Mouse (Mus musculus) kidney, postnatal 0 days (tissue): ENCODE measurements at regions not wholly inside any gene's neighbourhood (a gene's known extent, or its start where the extent isn't known, plus 50 kb on each side); places are given as distances from the start of the nearest gene placed in this dataset.
A peak's percentile ranks its signal among the peaks of the same experiment; 100 is the strongest.

Experiments used
- ATAC-seq: fragments of 200-750 bp; cut with Nextera tagmentation; replicated peaks from 2 replicates; pipeline ENCODE4 v1.8.0; 2017; ENCODE audit warnings: low read depth, moderate number of reproducible peaks, moderate TSS enrichment, moderate library complexity; ENCODE audit not compliant: low FRiP score
- DNase-seq: peaks from one replicate; pipeline ENCODE4 v3.0.0-alpha.2; 2016; ENCODE audit warnings: low spot score
- H3K27ac ChIP-seq: fragments of 300-500 bp; sonication (generic); 2 replicates; pipeline ENCODE4 v1.5.1; 2014; ENCODE audit warnings: mild to moderate bottlenecking
- H3K27me3 ChIP-seq: fragments of 300-500 bp; sonication (generic); 2 replicates; pipeline ENCODE4 v1.6.1; 2014; ENCODE audit warnings: low read length, mixed read lengths; ENCODE audit not compliant: insufficient read depth
- H3K36me3 ChIP-seq: fragments of 300-500 bp; sonication (generic); 2 replicates; pipeline ENCODE4 v1.6.1; 2014; ENCODE audit warnings: low read length, mixed read lengths; ENCODE audit not compliant: insufficient read depth
- H3K4me1 ChIP-seq: fragments of 300-500 bp; sonication (generic); replicated peaks from 2 replicates; pipeline ENCODE4 v1.6.1; 2014; ENCODE audit warnings: antibody characterized with exemption, low read length, mixed read lengths; ENCODE audit not compliant: insufficient read depth
- H3K4me2 ChIP-seq: fragments of 300-500 bp; sonication (generic); 2 replicates; pipeline ENCODE4 v1.6.1; 2014; ENCODE audit warnings: mild to moderate bottlenecking, low read length, moderate library complexity, mixed read lengths
- H3K4me3 ChIP-seq: fragments of 300-500 bp; sonication (generic); replicated peaks from 2 replicates; pipeline ENCODE4 v1.5.1; 2014; ENCODE audit warnings: low read depth, low read length
- H3K9ac ChIP-seq: fragments of 300-500 bp; sonication (generic); 2 replicates; pipeline ENCODE4 v1.6.1; 2014; ENCODE audit warnings: low read depth, low read length
- H3K9me3 ChIP-seq: fragments of 300-500 bp; sonication (generic); replicated peaks from 2 replicates; pipeline ENCODE4 v1.6.1; 2016; ENCODE audit warnings: low read length, inconsistent platforms, mixed read lengths
- CTCF ChIP-seq: IDR thresholded peaks from 2 replicates; pipeline ENCODE4 v1.5.1; 2016; ENCODE audit warnings: antibody characterized with exemption, low read depth, mild to moderate bottlenecking, moderate library complexity
- WGBS: fragments of 180-500 bp; shearing (Covaris S2); extraction: QIAGEN DNeasy Blood & Tissue Kit; methylation state at CpG from one replicate; pipeline ENCODE4 v1.1.7; 2014; 5-methylcytosine and 5-hydroxymethylcytosine counted together

DNA sequence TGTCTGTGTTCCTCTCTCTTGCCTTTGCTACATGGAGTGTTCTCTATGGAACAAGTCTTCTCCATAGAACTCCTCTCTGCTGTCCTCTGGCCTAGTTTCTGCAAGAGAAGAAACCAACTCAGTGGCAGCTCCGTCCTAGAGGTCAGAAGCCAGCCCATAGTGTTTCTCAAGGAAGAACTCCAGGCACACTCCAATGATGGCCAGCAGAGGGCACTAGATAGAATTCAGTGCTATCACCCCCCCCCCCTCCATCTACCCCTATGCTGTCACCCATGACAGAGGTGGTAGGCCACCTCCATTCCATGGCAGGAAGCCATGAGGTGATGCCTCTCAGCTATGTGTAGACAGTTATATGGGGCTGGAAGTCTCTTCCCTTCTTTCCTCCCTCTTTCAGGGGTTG is 258.5 kb upstream of the Irx2 start:
- Histone ChIP-seq H3K27me3 (no peaks in the 10 kb centered on the region), H3K4me3 (no peak overlapping the region), H3K27ac (no peak overlapping the region), H3K36me3 (no peaks in the 10 kb centered on the region), H3K4me2 (no peak overlapping the region), H3K9ac (no peak overlapping the region), H3K4me1 (no peaks in the 10 kb centered on the region), H3K9me3 (no peaks in the 10 kb centered on the region)
- no peak for DNase-seq
- WGBS, result 65% methylated on average over 1 of the region's 1 CpGs
- ATAC-seq, result no peak
- TF ChIP-seq CTCF, result peak; percentile 48

GRCm38 (mm10) chr13:72370997-72371396 is 257.6 kb upstream of the Irx2 start:
- no peak for DNase-seq
- Histone ChIP-seq H3K27ac (no peak overlapping the region), H3K4me2 (no peak overlapping the region), H3K36me3 (no peaks in the 10 kb centered on the region), H3K4me1 (no peaks in the 10 kb centered on the region), H3K4me3 (no peak overlapping the region), H3K27me3 (no peaks in the 10 kb centered on the region), H3K9ac (no peak overlapping the region), H3K9me3 (no peaks in the 10 kb centered on the region)
- ATAC-seq, result no peak
- TF ChIP-seq CTCF, result no peak
- 51% methylated on average over 5 of the region's 5 CpGs for WGBS

DNA sequence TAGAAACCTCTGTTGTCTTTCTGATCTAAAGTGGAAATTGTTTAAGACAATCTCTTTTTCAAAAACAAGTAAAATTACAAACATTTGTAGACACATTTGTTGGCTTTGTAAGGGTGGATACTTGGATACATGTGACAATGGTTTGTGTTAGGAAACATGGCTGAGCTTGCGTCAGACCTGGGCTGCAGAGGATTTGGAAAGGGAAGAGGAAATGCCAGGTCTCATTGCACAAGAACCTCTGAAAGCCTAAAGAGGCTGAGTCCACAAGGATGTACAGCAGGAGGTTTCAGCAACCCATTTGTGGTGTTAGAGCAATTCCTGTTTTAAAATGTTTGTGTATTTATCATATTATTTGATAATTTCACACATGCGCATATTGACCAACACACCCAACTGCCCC is 235.3 kb upstream of the Irx2 start:
- no peak for TF ChIP-seq CTCF
- 94% methylated on average over 2 of the region's 2 CpGs for WGBS
- ATAC-seq, result no peak

GRCm38 (mm10) chr13:72400677-72401076 is 227.9 kb upstream of the Irx2 start:
- TF ChIP-seq CTCF, result no peak
- no peaks in the 10 kb centered on the region for H3K27me3 ChIP-seq
- H3K4me3 ChIP-seq, result no peak overlapping the region
- H3K27ac ChIP-seq, result no peak overlapping the region
- no peaks in the 10 kb centered on the region for H3K9me3 ChIP-seq
- peaks cover 8% of the 10 kb centered on the region; the same call in 1 of the 2 replicates for H3K4me1 ChIP-seq
- no peaks in the 10 kb centered on the region for H3K36me3 ChIP-seq
- ATAC-seq (0 out of 2 replicates have a peak, but pooled peaks have one; percentile 13), DNase-seq (peak; percentile 49)
- no peak overlapping the region for H3K9ac ChIP-seq
- WGBS, result 7% methylated on average over 10 of the region's 10 CpGs
- H3K4me2 ChIP-seq, result peak overlapping the region; percentile 11; the same call in 1 of the 2 replicates

More for the DNA sequence above, 235.3 kb upstream of the Irx2 start:
- H3K4me3 ChIP-seq, result no peak overlapping the region
- no peak overlapping the region for H3K9ac ChIP-seq
- no peaks in the 10 kb centered on the region for H3K36me3 ChIP-seq
- no peaks in the 10 kb centered on the region; the same call in 1 of the 2 replicates for H3K4me1 ChIP-seq
- H3K4me2 ChIP-seq, result no peak overlapping the region
- H3K27ac ChIP-seq, result no peak overlapping the region
- H3K9me3 ChIP-seq, result no peaks in the 10 kb centered on the region
- no peaks in the 10 kb centered on the region for H3K27me3 ChIP-seq
- DNase-seq, result no peak

DNA sequence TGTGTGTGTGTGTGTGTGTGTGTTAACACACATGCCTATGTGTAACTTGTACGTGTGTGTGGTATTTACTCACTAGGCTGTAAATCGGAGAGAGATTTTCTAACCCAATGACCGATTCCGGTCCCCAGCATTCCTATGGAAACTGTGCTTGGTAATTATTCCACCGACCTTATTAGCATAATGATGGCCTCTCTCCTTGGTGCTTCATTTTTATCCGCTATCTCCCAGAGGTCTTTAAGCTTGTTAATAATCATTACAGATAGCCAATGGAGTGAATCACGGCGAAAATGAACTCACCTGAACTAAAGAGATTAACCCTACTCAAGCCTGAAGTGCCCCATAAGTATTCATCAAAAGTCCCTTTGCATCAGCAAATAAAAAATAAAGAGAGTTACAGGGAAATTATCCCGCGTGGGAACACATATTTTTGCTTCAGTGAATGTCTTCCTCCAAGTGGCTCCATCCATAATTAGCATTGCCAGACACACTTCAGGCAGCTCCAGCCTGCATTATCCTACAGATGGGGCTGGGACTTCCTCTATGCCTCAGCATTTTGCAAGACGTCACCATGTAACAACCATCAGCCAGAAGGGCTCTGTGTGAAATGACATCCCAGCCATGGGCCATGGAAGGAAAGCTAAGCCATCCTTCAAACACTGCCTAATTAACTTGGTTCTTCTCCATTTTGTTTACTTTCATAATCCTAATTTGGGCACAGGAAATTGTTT is 219.2 kb upstream of the Irx2 start:
- TF ChIP-seq CTCF, result no peak
- no peaks in the 10 kb centered on the region for H3K4me1 ChIP-seq
- H3K27ac ChIP-seq, result no peak overlapping the region
- H3K9ac ChIP-seq, result no peak overlapping the region
- H3K4me3 ChIP-seq, result no peak overlapping the region
- no peaks in the 10 kb centered on the region for H3K36me3 ChIP-seq
- no peak overlapping the region for H3K4me2 ChIP-seq
- no peak for DNase-seq
- WGBS, result 81% methylated on average over 11 of the region's 11 CpGs
- ATAC-seq, result no peak
- H3K9me3 ChIP-seq, result no peaks in the 10 kb centered on the region
- no peaks in the 10 kb centered on the region for H3K27me3 ChIP-seq

- Histone ChIP-seq H3K9me3 (no peaks in the 10 kb centered on the region), H3K27me3 (no peaks in the 10 kb centered on the region), H3K4me1 (no peaks in the 10 kb centered on the region), H3K27ac (no peak overlapping the region), H3K9ac (no peak overlapping the region), H3K36me3 (no peaks in the 10 kb centered on the region), H3K4me2 (no peak overlapping the region), H3K4me3 (no peak overlapping the region)
- TF ChIP-seq CTCF, result no peak
- DNase-seq (no peak), ATAC-seq (no peak)
- WGBS, result 94% methylated on average over 4 of the region's 4 CpGs
Measured at GRCm38 (mm10) chr13:72412656-72413055, 216.0 kb upstream of the Irx2 start.
